Mouse (Mus musculus): ENCODE data around the gene Gdf9.

DNA sequence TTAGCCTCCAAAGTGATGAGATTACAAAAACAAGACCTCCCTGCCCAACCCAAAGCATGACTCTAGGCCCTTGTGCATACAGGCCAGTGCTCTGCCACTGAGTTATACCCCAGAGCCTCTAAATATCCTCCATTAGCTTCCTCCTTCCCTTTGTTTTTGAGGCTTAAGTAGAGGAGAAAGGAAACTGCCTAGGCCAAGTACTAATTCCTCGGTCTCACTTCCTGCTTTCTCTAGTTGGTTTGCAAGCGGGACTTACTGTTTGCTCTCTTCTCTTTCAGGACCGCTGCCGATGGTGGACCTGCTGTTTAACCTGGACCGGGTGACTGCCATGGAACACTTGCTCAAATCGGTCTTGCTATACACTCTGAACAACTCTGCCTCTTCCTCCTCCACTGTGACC lies 5.5 kb downstream of the Gdf9 start:
- no peak for TF ChIP-seq CTCF (IDR thresholded peaks at IDR 0.05; ENCODE audit: borderline replicate concordance, control insufficient read depth, extremely low read depth, insufficient read depth, low read length, poor library complexity)
- no peak for TF ChIP-seq POLR2A (IDR thresholded peaks at IDR 0.05; ENCODE audit: control insufficient read depth, extremely low read depth, insufficient read depth, low read length, poor library complexity)

All from thymus, adult 2 months (tissue).